Mouse (Mus musculus) E14TG2a.4 (cell line): Measurements from ENCODE around the gene Cd9.

Experiments used
- H3K27me3 ChIP-seq: 2 replicates; pipeline ENCODE4 v1.6.1; 2014; ENCODE audit warnings: low read length, control low read depth; ENCODE audit not compliant: insufficient read depth
- H3K36me3 ChIP-seq: 2 replicates; pipeline ENCODE4 v1.6.1; 2014; ENCODE audit warnings: low read length, control low read depth; ENCODE audit not compliant: insufficient read depth
- H3K4me1 ChIP-seq: replicated peaks from 2 replicates; pipeline ENCODE4 v1.6.1; 2014; ENCODE audit warnings: low read depth, low read length, control low read depth
- H3K4me3 ChIP-seq: replicated peaks from 2 replicates; pipeline ENCODE4 v1.5.1; 2014; ENCODE audit warnings: mild to moderate bottlenecking, low read length
- H3K9me3 ChIP-seq: 2 replicates; pipeline ENCODE4 v1.6.1; 2014; ENCODE audit warnings: low read length, control low read depth
- CTCF ChIP-seq: conservative IDR thresholded peaks from 2 replicates; pipeline ENCODE4 v1.5.1; 2014; ENCODE audit warnings: low read length
- NANOG ChIP-seq: IDR thresholded peaks from 2 replicates; pipeline ENCODE4 v1.6.1; 2014; ENCODE audit warnings: borderline replicate concordance, low read length, mixed read lengths
- POU5F1 ChIP-seq: IDR thresholded peaks from 2 replicates; pipeline ENCODE4 v1.6.1; 2014; ENCODE audit warnings: low read length, borderline replicate concordance

Cd9 gene

GRCm38 (mm10) chr6:125494092-125494871 lies at the start of gene Cd9:
TSS of gene Cd9 (minus strand) at chr6:125494791.
- Histone ChIP-seq H3K9me3 (no peaks in the 10 kb centered on the region), H3K36me3 (peaks cover 38% of the 10 kb centered on the region), H3K4me1 (peaks cover 85% of the 10 kb centered on the region), H3K27me3 (no peaks in the 10 kb centered on the region), H3K4me3 (peak within 1 kb of the TSS; percentile 97)
- TF ChIP-seq POU5F1 (no peak), CTCF (no peak), NANOG (no peak)

- H3K4me3 ChIP-seq: no peak overlapping the region
- H3K4me1 ChIP-seq: peaks cover 30% of the 10 kb centered on the region
- TF ChIP-seq CTCF (no peak), NANOG (no peak), POU5F1 (no peak)
- no peaks in the 10 kb centered on the region for H3K36me3 ChIP-seq
- H3K27me3 ChIP-seq: peaks cover 11% of the 10 kb centered on the region; the same call in 1 of the 2 replicates
- no peaks in the 10 kb centered on the region for H3K9me3 ChIP-seq
Observed at GRCm38 (mm10) chr6:125541296-125541695, 46.7 kb upstream of the Cd9 start.

- no peak overlapping the region for H3K4me3 ChIP-seq
- H3K4me1 ChIP-seq: peaks cover 30% of the 10 kb centered on the region
- peaks cover 11% of the 10 kb centered on the region; the same call in 1 of the 2 replicates for H3K27me3 ChIP-seq
- TF ChIP-seq CTCF (no peak), POU5F1 (no peak), NANOG (no peak)
- no peaks in the 10 kb centered on the region for H3K9me3 ChIP-seq
- no peaks in the 10 kb centered on the region for H3K36me3 ChIP-seq
Observed at GRCm38 (mm10) chr6:125540826-125541225, 46.2 kb upstream of the Cd9 start.

DNA sequence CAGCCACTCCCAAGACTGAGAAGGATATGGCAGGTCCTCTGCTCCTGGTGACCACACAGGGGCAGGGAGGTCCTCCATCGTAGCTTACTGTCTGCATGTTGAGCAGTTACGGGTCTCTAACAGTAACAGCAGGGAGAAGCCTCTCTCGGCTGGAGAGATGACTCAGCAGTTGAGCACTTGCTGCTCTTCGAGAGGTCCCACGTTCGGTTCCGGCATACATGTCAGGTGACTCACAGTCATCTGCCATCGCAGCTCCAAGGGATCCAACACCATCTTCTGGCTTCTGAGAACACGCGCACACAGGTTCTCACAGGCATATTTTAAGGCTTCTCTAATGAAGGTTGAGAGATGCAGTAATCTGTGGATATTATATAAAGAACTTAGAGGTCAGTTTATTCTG lies 45.6 kb upstream of the Cd9 start:
- H3K4me1 ChIP-seq: peaks cover 30% of the 10 kb centered on the region
- H3K9me3 ChIP-seq: no peaks in the 10 kb centered on the region
- peaks cover 11% of the 10 kb centered on the region; the same call in 1 of the 2 replicates for H3K27me3 ChIP-seq
- TF ChIP-seq NANOG (no peak), POU5F1 (no peak), CTCF (no peak)
- H3K4me3 ChIP-seq: no peak overlapping the region
- no peaks in the 10 kb centered on the region for H3K36me3 ChIP-seq

GRCm38 (mm10) chr6:125539423-125539822 lies 44.8 kb upstream of the Cd9 start:
- Histone ChIP-seq H3K4me3 (no peak overlapping the region), H3K27me3 (peaks cover 11% of the 10 kb centered on the region; the same call in 1 of the 2 replicates), H3K9me3 (no peaks in the 10 kb centered on the region), H3K4me1 (peaks cover 30% of the 10 kb centered on the region), H3K36me3 (no peaks in the 10 kb centered on the region)
- TF ChIP-seq NANOG (no peak), POU5F1 (no peak), CTCF (no peak)

GRCm38 (mm10) chr6:125538469-125538868 lies 43.9 kb upstream of the Cd9 start:
- H3K4me3 ChIP-seq: no peak overlapping the region
- H3K27me3 ChIP-seq: peaks cover 8% of the 10 kb centered on the region; the same call in 1 of the 2 replicates
- H3K4me1 ChIP-seq: peaks cover 29% of the 10 kb centered on the region
- no peaks in the 10 kb centered on the region for H3K9me3 ChIP-seq
- TF ChIP-seq CTCF: no peak
- TF ChIP-seq POU5F1: no peak
- TF ChIP-seq NANOG: no peak
- no peaks in the 10 kb centered on the region for H3K36me3 ChIP-seq

DNA sequence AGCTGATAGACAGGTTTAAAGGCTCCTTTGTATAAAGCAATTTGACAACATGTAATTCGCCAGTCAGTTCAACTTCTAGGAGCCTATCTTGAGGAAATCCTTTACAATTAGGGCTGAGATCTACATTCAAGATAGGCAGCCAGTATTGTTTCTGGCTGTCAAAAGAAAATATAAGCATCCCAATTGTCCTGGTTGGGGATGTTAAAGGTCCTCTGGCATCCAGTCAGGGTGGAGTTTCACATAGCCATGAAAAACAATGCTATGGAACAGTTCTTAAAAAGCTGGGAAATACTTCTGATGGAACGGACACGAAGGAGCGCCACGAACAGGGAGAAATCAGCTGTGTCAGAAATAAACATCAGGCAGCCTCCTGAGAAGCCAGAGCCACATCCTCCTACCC lies 40.4 kb upstream of the Cd9 start:
- Histone ChIP-seq H3K4me1 (peaks cover 12% of the 10 kb centered on the region), H3K9me3 (no peaks in the 10 kb centered on the region), H3K27me3 (no peaks in the 10 kb centered on the region; the same call in 1 of the 2 replicates), H3K36me3 (no peaks in the 10 kb centered on the region), H3K4me3 (no peak overlapping the region)
- no peak for TF ChIP-seq CTCF
- no peak for TF ChIP-seq NANOG
- TF ChIP-seq POU5F1: no peak

DNA sequence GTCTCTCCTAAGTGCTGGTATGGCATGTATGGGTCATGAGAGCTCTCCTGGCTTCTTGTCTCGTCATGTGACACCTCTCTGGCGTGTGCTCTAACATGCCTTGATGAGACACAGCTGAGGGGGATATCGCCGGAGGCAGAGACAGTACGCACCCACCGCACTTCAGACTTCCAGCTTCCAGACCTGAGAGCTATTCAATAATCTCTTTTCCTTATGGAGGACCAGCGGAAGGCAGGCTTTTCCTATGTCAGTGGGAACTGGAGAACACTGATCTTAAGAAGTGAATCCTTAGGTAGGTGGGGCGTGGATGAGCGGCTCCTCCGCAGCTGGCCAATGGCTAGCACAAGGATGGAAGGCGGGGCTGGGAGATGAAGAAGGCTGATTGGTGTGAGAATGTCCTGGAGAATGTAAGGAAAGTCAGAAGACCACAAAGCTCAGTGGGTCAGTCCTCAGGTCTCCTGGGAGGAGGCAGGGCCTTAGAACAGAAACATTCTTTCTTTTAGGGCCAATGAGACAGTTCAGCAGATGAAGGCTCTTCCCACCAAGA lies 38.6 kb upstream of the Cd9 start:
- peaks cover 15% of the 10 kb centered on the region for H3K4me1 ChIP-seq
- no peaks in the 10 kb centered on the region for H3K9me3 ChIP-seq
- TF ChIP-seq POU5F1 (no peak), NANOG (no peak), CTCF (no peak)
- H3K36me3 ChIP-seq: no peaks in the 10 kb centered on the region
- H3K4me3 ChIP-seq: no peak overlapping the region
- no peaks in the 10 kb centered on the region; the same call in 1 of the 2 replicates for H3K27me3 ChIP-seq

DNA sequence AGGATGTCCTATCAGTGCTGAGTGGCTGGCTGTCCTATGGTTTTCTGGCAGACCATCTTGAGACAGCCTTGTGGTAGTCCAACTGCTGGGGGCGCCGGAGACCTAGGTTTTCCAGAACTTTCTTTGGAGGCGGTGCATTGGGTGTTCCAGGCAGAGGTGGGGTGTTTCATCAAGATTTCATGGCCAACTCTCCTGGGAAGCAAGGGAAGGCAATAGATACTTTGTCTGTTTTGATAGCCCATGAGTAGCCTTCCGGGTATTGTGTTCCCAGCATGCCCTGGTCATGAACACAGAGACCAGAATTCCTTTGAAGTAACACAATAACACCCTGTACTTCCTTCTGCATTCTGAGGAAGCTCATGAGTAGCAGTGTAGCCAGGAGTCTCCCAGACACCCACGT lies 34.9 kb upstream of the Cd9 start:
- H3K27me3 ChIP-seq: peaks cover 3% of the 10 kb centered on the region; the same call in 1 of the 2 replicates
- no peak for TF ChIP-seq POU5F1
- no peak for TF ChIP-seq CTCF
- no peak for TF ChIP-seq NANOG
- H3K36me3 ChIP-seq: no peaks in the 10 kb centered on the region
- H3K4me1 ChIP-seq: peaks cover 44% of the 10 kb centered on the region
- H3K9me3 ChIP-seq: no peaks in the 10 kb centered on the region
- H3K4me3 ChIP-seq: no peak overlapping the region
